Mouse (Mus musculus): ENCODE data around the gene Tamm41.

GRCm38 (mm10) chr6:114964235-114964634 lies 73.4 kb downstream of the Tamm41 start:
- TF ChIP-seq CTCF (IDR thresholded peaks at IDR 0.05; ENCODE audit: low read depth, low read length) (no peak), POLR2A (IDR thresholded peaks at IDR 0.05; ENCODE audit: extremely low read depth, insufficient read depth, low read length) (no peak)
